9 mouse cellular contexts compared by ENCODE assay signal in genomic region chr16:77535021-77535420, GRCm38 (mm10).
DNase-seq lines count a peak whose midpoint lies in the region; ATAC-seq lines count a peak whose summit lies in the region.
"Had no signal": no experiment of that assay in that cellular context is flagged by ENCODE, and none has a peak within 500 bp of the region (broad histone marks: within the 10 kb centered on the region; RNA-seq: fewer than 3 reads in every experiment).

No protein-coding gene starts in this region.

- H3K4me1 ChIP-seq in hindbrain, embryonic 16.5 days (ENCODE audit: control insufficient read depth, insufficient read depth, low read depth, low read length) = peaks cover 4% of the 10 kb centered on the region; the same call in 1 of the 2 replicates

- no peaks in the 10 kb centered on the region for H3K36me3 ChIP-seq in hindbrain, embryonic 16.5 days (ENCODE audit: control insufficient read depth, insufficient read depth, low read length)

- H3K4me3 ChIP-seq in hindbrain, embryonic 16.5 days (ENCODE audit: low read length) = no peak overlapping the region
- H3K4me3 ChIP-seq: myocyte had no signal

- no peaks in the 10 kb centered on the region for H3K27me3 ChIP-seq in hindbrain, embryonic 16.5 days (replicated peaks; ENCODE audit: control insufficient read depth, insufficient read depth, low read length)

- H3K27ac ChIP-seq in hindbrain, embryonic 16.5 days (ENCODE audit: low read depth, low read length) = 0 out of 2 replicates have a peak overlapping the region, but pooled peaks have one; percentile 61

- H3K9me3 ChIP-seq in hindbrain, embryonic 16.5 days (ENCODE audit: control insufficient read depth, low read length) = no peaks in the 10 kb centered on the region

- H3K4me2 ChIP-seq in hindbrain, embryonic 16.5 days (ENCODE audit: low read length) = no peak overlapping the region

- no peak for DNase-seq in frontal cortex, postnatal 25 days (ENCODE audit: low spot score in 2 of 2)
- peak; percentile 18 for DNase-seq in right cerebral cortex, adult 18-20 months
- DNase-seq in right cerebral cortex, adult 2 months (ENCODE audit: low spot score in 2 of 2) = no peak
- no peak for DNase-seq in thymus, postnatal 25 days
- DNase-seq in right cerebral cortex, postnatal 14 days = no peak

- ATAC-seq in frontal cortex, adult (ENCODE audit: low TSS enrichment) = peak; percentile 72
- ATAC-seq in hindbrain, embryonic 16.5 days = no peak
- no peak for ATAC-seq in inflammation-experienced regulatory T-cells, adult 6 months

- no peak overlapping the region for H3K9ac ChIP-seq in hindbrain, embryonic 16.5 days (ENCODE audit: low read depth, low read length)

- WGBS in hindbrain, embryonic 16.5 days = 100% methylated on average over 3 of the region's 3 CpGs
